Mouse (Mus musculus) bone marrow macrophage, adult 2 months (primary cell): ENCODE results near the gene Borcs6.

Experiments
- CTCF ChIP-seq: IDR thresholded peaks from 2 replicates; pipeline ENCODE4 v1.5.1; 2012; ENCODE audit warnings: low read depth, mild to moderate bottlenecking, low read length, moderate library complexity
- POLR2A ChIP-seq: IDR thresholded peaks from 2 replicates; pipeline ENCODE4 v1.6.1; 2012; ENCODE audit warnings: mild to moderate bottlenecking, low read depth, low read length, borderline replicate concordance

- no peak for TF ChIP-seq CTCF
- TF ChIP-seq POLR2A, result no peak
These were observed 15.2 kb downstream of the Borcs6 start for GRCm38 (mm10) chr11:69074776-69075069.
